Mouse (Mus musculus): Measurements from ENCODE around the gene Slc29a3. TPM values are rescaled to one million over a fixed set of nuclear protein-coding genes. Genes with fewer than 3 reads are reported as not detected.
A peak's percentile ranks its signal among the peaks of the same experiment; 100 is the strongest.

Gene Slc29a3
- polyA plus RNA-seq (2015; fragmentation: Nextera tagmentation; extraction: Ambion mirVana), result 14.8 and 17.8 TPM in 2 replicates

- 8% methylated on average over 41 of the region's 41 CpGs for WGBS
- peak within 1 kb of the TSS; percentile 72 for H3K27ac ChIP-seq
- ATAC-seq (ENCODE audit: insufficient number of reproducible peaks, insufficient read depth, low FRiP score, low TSS enrichment, low read depth), result peak; percentile 87
Observed at GRCm38 (mm10) chr10:60752040-60753020, at the start of gene Slc29a3. Gene Slc29a3 (minus strand): TSS chr10:60752794.

GRCm38 (mm10) chr10:60801898-60802412 is 49.4 kb upstream of the Slc29a3 start:
- 59% methylated on average over 12 of the region's 12 CpGs for WGBS
- H3K4me1 ChIP-seq, result peaks cover 72% of the 10 kb centered on the region
- no peak overlapping the region for H3K9ac ChIP-seq

More at GRCm38 (mm10) chr10:60752040-60753020, at the start of gene Slc29a3:
- Histone ChIP-seq H3K9ac (peak within 1 kb of the TSS; percentile 88), H3K4me3 (peak within 1 kb of the TSS; percentile 67), H3K4me2 (peak within 1 kb of the TSS; percentile 72), H3K36me3 (peaks cover 31% of the 10 kb centered on the region), H3K4me1 (peaks cover 29% of the 10 kb centered on the region), H3K27me3 (no peaks in the 10 kb centered on the region), H3K9me3 (no peaks in the 10 kb centered on the region)

GRCm38 (mm10) chr10:60801168-60801897 is 48.7 kb upstream of the Slc29a3 start:
- Histone ChIP-seq H3K4me3 (no peak overlapping the region), H3K27me3 (peaks cover 4% of the 10 kb centered on the region; the same call in 1 of the 2 replicates), H3K27ac (no peak overlapping the region), H3K4me2 (no peak overlapping the region), H3K9me3 (no peaks in the 10 kb centered on the region), H3K4me1 (peaks cover 71% of the 10 kb centered on the region), H3K36me3 (no peaks in the 10 kb centered on the region), H3K9ac (no peak overlapping the region)
- WGBS, result 37% methylated on average over 11 of the region's 11 CpGs
- no peak for ATAC-seq (ENCODE audit: insufficient number of reproducible peaks, insufficient read depth, low FRiP score, low TSS enrichment, low read depth)

More at GRCm38 (mm10) chr10:60801898-60802412, 49.4 kb upstream of the Slc29a3 start:
- H3K27me3 ChIP-seq, result peaks cover 4% of the 10 kb centered on the region; the same call in 1 of the 2 replicates
- H3K27ac ChIP-seq, result no peak overlapping the region
- H3K36me3 ChIP-seq, result no peaks in the 10 kb centered on the region
- H3K4me3 ChIP-seq, result no peak overlapping the region
- no peak overlapping the region for H3K4me2 ChIP-seq
- H3K9me3 ChIP-seq, result no peaks in the 10 kb centered on the region
- ATAC-seq (ENCODE audit: insufficient number of reproducible peaks, insufficient read depth, low FRiP score, low TSS enrichment, low read depth), result no peak

GRCm38 (mm10) chr10:60800295-60801167 is 47.9 kb upstream of the Slc29a3 start:
- no peak overlapping the region for H3K27ac ChIP-seq
- WGBS, result 10% methylated on average over 19 of the region's 19 CpGs
- peaks cover 4% of the 10 kb centered on the region; the same call in 1 of the 2 replicates for H3K27me3 ChIP-seq
- H3K9ac ChIP-seq, result no peak overlapping the region
- no peaks in the 10 kb centered on the region for H3K9me3 ChIP-seq
- H3K4me3 ChIP-seq, result no peak overlapping the region
- no peak overlapping the region; the same call in 1 of the 2 replicates for H3K4me2 ChIP-seq
- ATAC-seq (ENCODE audit: insufficient number of reproducible peaks, insufficient read depth, low FRiP score, low TSS enrichment, low read depth), result no peak
- peaks cover 70% of the 10 kb centered on the region for H3K4me1 ChIP-seq
- H3K36me3 ChIP-seq, result no peaks in the 10 kb centered on the region

GRCm38 (mm10) chr10:60797682-60798422 is 45.3 kb upstream of the Slc29a3 start:
- H3K27ac ChIP-seq, result no peak overlapping the region
- WGBS, result 82% methylated on average over 14 of the region's 14 CpGs
- ATAC-seq (ENCODE audit: insufficient number of reproducible peaks, insufficient read depth, low FRiP score, low TSS enrichment, low read depth), result no peak

GRCm38 (mm10) chr10:60796474-60796873 is 43.9 kb upstream of the Slc29a3 start:
- no peak for ATAC-seq (ENCODE audit: insufficient number of reproducible peaks, insufficient read depth, low FRiP score, low TSS enrichment, low read depth)
- H3K4me2 ChIP-seq, result no peak overlapping the region
- peaks cover 84% of the 10 kb centered on the region for H3K4me1 ChIP-seq
- no peak overlapping the region for H3K4me3 ChIP-seq
- 84% methylated on average over 7 of the region's 7 CpGs for WGBS
- H3K9me3 ChIP-seq, result no peaks in the 10 kb centered on the region
- peaks cover 4% of the 10 kb centered on the region; the same call in 1 of the 2 replicates for H3K27me3 ChIP-seq
- peak overlapping the region; percentile 44 for H3K27ac ChIP-seq
- no peaks in the 10 kb centered on the region for H3K36me3 ChIP-seq
- H3K9ac ChIP-seq, result no peak overlapping the region

More at GRCm38 (mm10) chr10:60797682-60798422, 45.3 kb upstream of the Slc29a3 start:
- H3K4me1 ChIP-seq, result peaks cover 77% of the 10 kb centered on the region
- H3K9me3 ChIP-seq, result no peaks in the 10 kb centered on the region
- no peak overlapping the region for H3K4me2 ChIP-seq
- no peaks in the 10 kb centered on the region for H3K36me3 ChIP-seq
- no peak overlapping the region for H3K4me3 ChIP-seq
- H3K27me3 ChIP-seq, result peaks cover 4% of the 10 kb centered on the region; the same call in 1 of the 2 replicates
- H3K9ac ChIP-seq, result peak overlapping the region; percentile 17; the same call in 1 of the 2 replicates

GRCm38 (mm10) chr10:60796028-60796427 is 43.4 kb upstream of the Slc29a3 start:
- Histone ChIP-seq H3K4me3 (no peak overlapping the region), H3K36me3 (no peaks in the 10 kb centered on the region), H3K4me2 (no peak overlapping the region), H3K9me3 (no peaks in the 10 kb centered on the region), H3K27ac (peak overlapping the region; percentile 84), H3K4me1 (peaks cover 81% of the 10 kb centered on the region), H3K9ac (no peak overlapping the region), H3K27me3 (peaks cover 4% of the 10 kb centered on the region; the same call in 1 of the 2 replicates)
- no peak for ATAC-seq (ENCODE audit: insufficient number of reproducible peaks, insufficient read depth, low FRiP score, low TSS enrichment, low read depth)
- 59% methylated on average over 5 of the region's 5 CpGs for WGBS

- peaks cover 69% of the 10 kb centered on the region for H3K4me1 ChIP-seq
- H3K27me3 ChIP-seq, result peaks cover 4% of the 10 kb centered on the region; the same call in 1 of the 2 replicates
- H3K9ac ChIP-seq, result 0 out of 2 replicates have a peak overlapping the region, but pooled peaks have one; percentile 44
- no peaks in the 10 kb centered on the region for H3K9me3 ChIP-seq
- peak overlapping the region; percentile 84 for H3K27ac ChIP-seq
- no peaks in the 10 kb centered on the region for H3K36me3 ChIP-seq
- H3K4me3 ChIP-seq, result no peak overlapping the region
- H3K4me2 ChIP-seq, result peak overlapping the region; percentile 22; the same call in 1 of the 2 replicates
- no peak for ATAC-seq (ENCODE audit: insufficient number of reproducible peaks, insufficient read depth, low FRiP score, low TSS enrichment, low read depth)
- WGBS, result 30% methylated on average over 8 of the region's 8 CpGs
Observed at GRCm38 (mm10) chr10:60794792-60795191, 42.2 kb upstream of the Slc29a3 start.

- Histone ChIP-seq H3K27me3 (peaks cover 4% of the 10 kb centered on the region; the same call in 1 of the 2 replicates), H3K9ac (0 out of 2 replicates have a peak overlapping the region, but pooled peaks have one; percentile 44), H3K9me3 (no peaks in the 10 kb centered on the region), H3K4me3 (no peak overlapping the region), H3K4me2 (peak overlapping the region; percentile 22; the same call in 1 of the 2 replicates), H3K36me3 (no peaks in the 10 kb centered on the region), H3K4me1 (peaks cover 69% of the 10 kb centered on the region), H3K27ac (peak overlapping the region; percentile 84)
- WGBS, result 16% methylated on average over 11 of the region's 11 CpGs
- ATAC-seq (ENCODE audit: insufficient number of reproducible peaks, insufficient read depth, low FRiP score, low TSS enrichment, low read depth), result peak; percentile 60; the same call in 1 of the 2 replicates
Observed at GRCm38 (mm10) chr10:60794374-60794773, 41.8 kb upstream of the Slc29a3 start.

- H3K4me1 ChIP-seq, result peaks cover 61% of the 10 kb centered on the region
- H3K27ac ChIP-seq, result no peak overlapping the region
- ATAC-seq (ENCODE audit: insufficient number of reproducible peaks, insufficient read depth, low FRiP score, low TSS enrichment, low read depth), result no peak
Observed at GRCm38 (mm10) chr10:60792841-60793240, 40.2 kb upstream of the Slc29a3 start.

More at GRCm38 (mm10) chr10:60792841-60793240, 40.2 kb upstream of the Slc29a3 start:
- 32% methylated on average over 11 of the region's 11 CpGs for WGBS
- no peak overlapping the region for H3K9ac ChIP-seq
- no peaks in the 10 kb centered on the region for H3K27me3 ChIP-seq
- no peaks in the 10 kb centered on the region for H3K36me3 ChIP-seq
- no peaks in the 10 kb centered on the region for H3K9me3 ChIP-seq
- no peak overlapping the region for H3K4me2 ChIP-seq
- H3K4me3 ChIP-seq, result no peak overlapping the region

Data from embryonic facial prominence, embryonic 13.5 days (tissue).